Mouse (Mus musculus): ENCODE results near the gene Zfp473. TPM values are rescaled to one million over a fixed set of nuclear protein-coding genes. Genes with fewer than 3 reads are reported as not detected.
"Not testable (repeated sequence)": the region's sequence is repeated elsewhere in the genome, so short reads cannot be mapped to it uniquely, and the experiment has no call there.

The Zfp473 gene
- 0.84 and 1.8 TPM in 2 replicates for total RNA-seq (2014; rRNA removed)
- polyA plus RNA-seq (2015; fragmentation: Nextera tagmentation; extraction: Ambion mirVana): 0.68 and 0.73 TPM in 2 replicates

DNA sequence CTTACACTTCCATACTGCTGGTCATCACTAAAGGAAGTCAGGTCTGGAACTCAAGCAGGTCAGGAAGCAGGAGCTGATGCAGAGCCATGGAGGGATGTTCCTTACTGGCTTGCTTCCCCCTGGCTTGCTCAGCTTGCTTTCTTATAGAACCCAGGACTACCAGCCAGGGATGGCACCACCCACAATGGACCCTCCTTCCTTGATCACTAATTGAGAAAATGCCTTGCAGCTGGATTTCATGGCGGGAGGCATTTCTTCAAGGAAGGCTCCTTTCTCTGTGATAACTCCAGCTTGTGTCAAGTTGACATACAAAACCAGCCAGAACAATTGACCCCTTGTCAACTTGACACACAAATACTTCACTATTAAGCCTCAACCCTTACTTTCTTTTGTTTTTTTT, at the start of gene Zfp473:
Zfp473 (minus strand) TSS at position 101 of the 400 bp plus-strand sequence.
- WGBS: 100% methylated on average over 1 of the region's 1 CpGs
- H3K4me2 ChIP-seq (ENCODE audit: low read depth, low read length); H3K4me3 ChIP-seq (ENCODE audit: low read length); ATAC-seq; H3K9ac ChIP-seq (replicated peaks; ENCODE audit: low read length); H3K27ac ChIP-seq; DNase-seq (ENCODE audit: low spot score); H3K27me3 ChIP-seq (ENCODE audit: insufficient read depth, low read length); H3K9me3 ChIP-seq (ENCODE audit: low read length): not testable (repeated sequence)
- Histone ChIP-seq H3K36me3 (ENCODE audit: insufficient read depth, low read length) (peaks cover 21% of the 10 kb centered on the region), H3K4me1 (ENCODE audit: insufficient read depth, low read length) (peaks cover 10% of the 10 kb centered on the region)

DNA sequence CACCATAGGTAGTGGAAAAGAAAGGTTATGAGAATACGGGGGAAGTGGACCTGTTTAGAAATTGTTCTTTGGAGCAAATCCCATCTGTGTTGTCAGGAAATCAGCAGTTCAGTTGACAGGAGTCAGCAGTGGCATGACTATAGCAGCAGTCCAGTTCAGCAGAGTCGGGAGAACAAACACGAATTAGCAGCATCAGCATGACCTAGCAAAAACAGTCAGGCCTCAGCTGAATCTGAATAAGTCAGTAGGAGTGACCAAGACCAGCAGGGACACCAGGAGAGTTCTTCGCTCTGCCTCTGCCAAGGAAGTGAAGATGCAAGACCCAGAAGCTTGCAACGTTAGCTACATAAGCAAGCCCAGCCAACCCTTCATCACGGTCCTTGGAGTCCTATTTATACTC, 41.9 kb upstream of the Zfp473 start:
- Histone ChIP-seq H3K36me3 (ENCODE audit: insufficient read depth, low read length) (no peaks in the 10 kb centered on the region), H3K4me3 (ENCODE audit: low read length) (no peak overlapping the region), H3K27me3 (ENCODE audit: insufficient read depth, low read length) (no peaks in the 10 kb centered on the region), H3K4me2 (ENCODE audit: low read depth, low read length) (no peak overlapping the region), H3K9ac (replicated peaks; ENCODE audit: low read length) (no peak overlapping the region), H3K9me3 (ENCODE audit: low read length) (no peaks in the 10 kb centered on the region), H3K27ac (no peak overlapping the region), H3K4me1 (ENCODE audit: insufficient read depth, low read length) (no peaks in the 10 kb centered on the region)
- ATAC-seq (no peak), DNase-seq (ENCODE audit: low spot score) (no peak)
- no peak for TF ChIP-seq CTCF (IDR thresholded peaks at IDR 0.05; ENCODE audit: low read depth)
- 79% methylated on average over 6 of the region's 6 CpGs for WGBS

DNA sequence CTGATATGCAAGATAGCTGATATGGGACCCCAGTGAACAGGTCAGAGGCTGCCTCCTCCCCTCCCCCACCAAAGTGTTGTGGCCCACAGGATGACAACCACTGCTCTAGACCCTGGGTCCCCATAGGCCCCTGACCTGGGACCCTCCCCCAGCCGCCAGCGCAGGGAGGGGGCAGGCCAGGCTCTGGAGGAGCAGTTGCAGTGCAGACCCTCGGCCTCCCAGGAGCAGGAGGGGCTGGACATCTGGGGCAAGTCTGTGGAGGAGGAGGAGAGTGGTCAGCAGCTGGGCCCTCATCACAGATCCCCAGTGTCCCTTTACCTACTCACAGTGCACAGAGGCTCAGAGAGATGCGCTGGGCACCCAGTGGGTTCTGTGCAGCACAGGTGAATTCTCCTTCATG, 39.2 kb upstream of the Zfp473 start:
- Histone ChIP-seq H3K27me3 (ENCODE audit: insufficient read depth, low read length) (no peaks in the 10 kb centered on the region), H3K9ac (replicated peaks; ENCODE audit: low read length) (no peak overlapping the region), H3K4me1 (ENCODE audit: insufficient read depth, low read length) (no peaks in the 10 kb centered on the region), H3K36me3 (ENCODE audit: insufficient read depth, low read length) (no peaks in the 10 kb centered on the region), H3K4me2 (ENCODE audit: low read depth, low read length) (no peak overlapping the region), H3K4me3 (ENCODE audit: low read length) (no peak overlapping the region), H3K9me3 (ENCODE audit: low read length) (no peaks in the 10 kb centered on the region), H3K27ac (no peak overlapping the region)
- ATAC-seq: no peak
- DNase-seq (ENCODE audit: low spot score): no peak
- no peak for TF ChIP-seq CTCF (IDR thresholded peaks at IDR 0.05; ENCODE audit: low read depth)
- 60% methylated on average over 4 of the region's 4 CpGs for WGBS

DNA sequence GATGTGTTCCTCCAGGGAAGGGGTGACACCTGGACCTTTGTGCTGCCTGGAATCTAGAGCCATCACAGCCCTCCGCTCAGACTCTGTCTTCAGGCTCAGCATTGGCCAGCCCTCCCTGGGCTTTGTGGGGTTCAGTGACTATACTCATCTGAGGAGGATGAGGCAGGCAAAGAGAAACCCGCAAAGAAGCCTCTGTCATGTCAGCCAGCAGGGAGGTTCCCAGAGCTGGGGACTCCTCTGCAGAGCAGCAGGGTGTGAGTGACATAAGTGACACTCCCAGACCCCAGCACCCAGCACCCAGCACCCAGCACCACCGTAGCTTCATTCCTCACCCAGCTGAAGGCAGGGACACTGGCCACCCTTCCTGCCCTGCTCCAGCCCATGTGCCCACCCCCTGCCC, 38.7 kb upstream of the Zfp473 start:
- H3K4me2 ChIP-seq (ENCODE audit: low read depth, low read length): no peak overlapping the region
- H3K4me3 ChIP-seq (ENCODE audit: low read length): no peak overlapping the region
- H3K36me3 ChIP-seq (ENCODE audit: insufficient read depth, low read length): no peaks in the 10 kb centered on the region
- TF ChIP-seq CTCF (IDR thresholded peaks at IDR 0.05; ENCODE audit: low read depth): no peak
- no peaks in the 10 kb centered on the region for H3K27me3 ChIP-seq (ENCODE audit: insufficient read depth, low read length)
- WGBS: 65% methylated on average over 3 of the region's 3 CpGs
- H3K27ac ChIP-seq: no peak overlapping the region
- no peak for ATAC-seq
- H3K4me1 ChIP-seq (ENCODE audit: insufficient read depth, low read length): no peaks in the 10 kb centered on the region
- H3K9ac ChIP-seq (replicated peaks; ENCODE audit: low read length): no peak overlapping the region
- DNase-seq (ENCODE audit: low spot score): no peak
- H3K9me3 ChIP-seq (ENCODE audit: low read length): no peaks in the 10 kb centered on the region

DNA sequence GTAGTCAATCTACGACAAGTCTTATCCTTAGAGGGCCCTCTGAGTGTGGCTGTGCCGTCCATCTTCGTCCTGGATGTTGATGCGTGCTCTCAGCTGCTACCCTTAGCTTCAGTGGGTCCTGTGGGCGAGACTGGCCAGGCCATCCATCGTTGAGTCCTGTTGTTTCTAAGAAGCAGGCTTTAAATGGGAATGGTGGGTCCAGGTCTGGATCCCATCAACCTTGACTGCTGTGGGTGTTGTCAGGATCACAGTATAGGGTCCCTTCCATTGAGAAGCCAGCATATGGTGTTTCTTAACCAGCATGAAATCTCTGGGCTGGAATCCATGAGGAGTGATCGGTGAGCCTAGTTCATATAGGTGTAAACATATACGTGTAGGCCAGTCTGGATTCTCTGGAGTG, 29.3 kb upstream of the Zfp473 start:
- Histone ChIP-seq H3K4me2 (ENCODE audit: low read depth, low read length) (no peak overlapping the region), H3K27me3 (ENCODE audit: insufficient read depth, low read length) (no peaks in the 10 kb centered on the region), H3K9ac (replicated peaks; ENCODE audit: low read length) (no peak overlapping the region), H3K4me1 (ENCODE audit: insufficient read depth, low read length) (no peaks in the 10 kb centered on the region), H3K9me3 (ENCODE audit: low read length) (no peaks in the 10 kb centered on the region), H3K4me3 (ENCODE audit: low read length) (no peak overlapping the region), H3K27ac (no peak overlapping the region), H3K36me3 (ENCODE audit: insufficient read depth, low read length) (no peaks in the 10 kb centered on the region; the same call in 1 of the 2 replicates)
- DNase-seq (ENCODE audit: low spot score) (no peak), ATAC-seq (no peak)
- TF ChIP-seq CTCF (IDR thresholded peaks at IDR 0.05; ENCODE audit: low read depth): no peak
- WGBS: 90% methylated on average over 8 of the region's 8 CpGs

- WGBS: 91% methylated on average over 9 of the region's 9 CpGs
Measured at GRCm38 (mm10) chr7:44776849-44777498, 26.1 kb upstream of the Zfp473 start.

GRCm38 (mm10) chr7:44772591-44773204, 21.8 kb upstream of the Zfp473 start:
- Histone ChIP-seq H3K36me3 (ENCODE audit: insufficient read depth, low read length) (peaks cover 20% of the 10 kb centered on the region; the same call in 1 of the 2 replicates), H3K27me3 (ENCODE audit: insufficient read depth, low read length) (no peaks in the 10 kb centered on the region), H3K9ac (replicated peaks; ENCODE audit: low read length) (no peak overlapping the region), H3K27ac (no peak overlapping the region), H3K9me3 (ENCODE audit: low read length) (no peaks in the 10 kb centered on the region), H3K4me1 (ENCODE audit: insufficient read depth, low read length) (no peaks in the 10 kb centered on the region), H3K4me3 (ENCODE audit: low read length) (no peak overlapping the region), H3K4me2 (ENCODE audit: low read depth, low read length) (no peak overlapping the region)
- no peak for DNase-seq (ENCODE audit: low spot score)
- no peak for ATAC-seq
- WGBS: 92% methylated on average over 8 of the region's 8 CpGs
- TF ChIP-seq CTCF (IDR thresholded peaks at IDR 0.05; ENCODE audit: low read depth): no peak

More at GRCm38 (mm10) chr7:44776849-44777498, 26.1 kb upstream of the Zfp473 start:
- H3K4me3 ChIP-seq (ENCODE audit: low read length): no peak overlapping the region
- H3K27me3 ChIP-seq (ENCODE audit: insufficient read depth, low read length): no peaks in the 10 kb centered on the region
- DNase-seq (ENCODE audit: low spot score) (no peak), ATAC-seq (no peak)
- H3K4me1 ChIP-seq (ENCODE audit: insufficient read depth, low read length): no peaks in the 10 kb centered on the region
- no peaks in the 10 kb centered on the region for H3K9me3 ChIP-seq (ENCODE audit: low read length)
- no peak overlapping the region for H3K27ac ChIP-seq
- no peak overlapping the region for H3K4me2 ChIP-seq (ENCODE audit: low read depth, low read length)
- no peak overlapping the region for H3K9ac ChIP-seq (replicated peaks; ENCODE audit: low read length)
- no peak for TF ChIP-seq CTCF (IDR thresholded peaks at IDR 0.05; ENCODE audit: low read depth)
- H3K36me3 ChIP-seq (ENCODE audit: insufficient read depth, low read length): peaks cover 4% of the 10 kb centered on the region; the same call in 1 of the 2 replicates
